Mouse (Mus musculus) kidney, embryonic 14.5 days (tissue): ENCODE data around the gene Mc3r. TPM values are rescaled to one million over a fixed set of nuclear protein-coding genes. Genes with fewer than 3 reads are reported as not detected.

Experiments
- ATAC-seq: fragments of 200-750 bp; cut with Nextera tagmentation; 2 replicates; pipeline ENCODE4 v1.8.0; 2017; ENCODE audit warnings: moderate number of reproducible peaks, mild to moderate bottlenecking, moderate TSS enrichment, moderate library complexity; ENCODE audit not compliant: low FRiP score, low TSS enrichment
- H3K27ac ChIP-seq: fragments of 300-500 bp; sonication (generic); 2 replicates; pipeline ENCODE4 v1.5.1; 2014; ENCODE audit warnings: low read depth, mild to moderate bottlenecking, low read length, moderate library complexity, mixed read lengths
- H3K27me3 ChIP-seq: fragments of 300-500 bp; sonication (generic); 2 replicates; pipeline ENCODE4 v1.6.1; 2014; ENCODE audit warnings: mild to moderate bottlenecking, low read length; ENCODE audit not compliant: control insufficient read depth, insufficient read depth
- H3K36me3 ChIP-seq: fragments of 300-500 bp; sonication (generic); 2 replicates; pipeline ENCODE4 v1.6.1; 2014; ENCODE audit warnings: low read length, mixed read lengths; ENCODE audit not compliant: control insufficient read depth, insufficient read depth
- H3K4me1 ChIP-seq: fragments of 300-500 bp; sonication (generic); 2 replicates; pipeline ENCODE4 v1.6.1; 2014; ENCODE audit warnings: low read length, mixed read lengths; ENCODE audit not compliant: control insufficient read depth, insufficient read depth
- H3K4me2 ChIP-seq: fragments of 300-500 bp; sonication (generic); replicated peaks from 2 replicates; pipeline ENCODE4 v1.6.1; 2014; ENCODE audit warnings: low read depth, mild to moderate bottlenecking, low read length
- H3K4me3 ChIP-seq: fragments of 300-500 bp; sonication (generic); 2 replicates; pipeline ENCODE4 v1.5.1; 2014; ENCODE audit warnings: mild to moderate bottlenecking, low read length
- H3K9ac ChIP-seq: fragments of 300-500 bp; sonication (generic); 2 replicates; pipeline ENCODE4 v1.6.1; 2014; ENCODE audit warnings: low read depth, mild to moderate bottlenecking, low read length, moderate library complexity
- H3K9me3 ChIP-seq: fragments of 300-500 bp; sonication (generic); 2 replicates; pipeline ENCODE4 v1.6.1; 2016; ENCODE audit warnings: low read length; ENCODE audit not compliant: control insufficient read depth
- WGBS: fragments of 180-500 bp; shearing (Covaris S2); extraction: QIAGEN DNeasy Blood & Tissue Kit; methylation state at CpG from one replicate; pipeline ENCODE4 v1.1.7; 2014; 5-methylcytosine and 5-hydroxymethylcytosine counted together
- polyA plus RNA-seq: library from polyadenylated mRNA; unstranded; fragments of >200 nt; fragmentation: Nextera tagmentation; extraction: Ambion mirVana; gene quantifications from 2 replicates; pipeline ENCODE4 v1.2.1, GENCODE M21; 2014

The Mc3r gene
- polyA plus RNA-seq, 1 experiment from 2014 or later = not detected

GRCm38 (mm10) chr2:172263216-172263615 is 14.9 kb downstream of the Mc3r start:
- Histone ChIP-seq H3K36me3 (no peaks in the 10 kb centered on the region), H3K9me3 (no peaks in the 10 kb centered on the region), H3K9ac (no peak overlapping the region), H3K27me3 (no peaks in the 10 kb centered on the region), H3K4me3 (no peak overlapping the region), H3K27ac (no peak overlapping the region), H3K4me2 (no peak overlapping the region), H3K4me1 (no peaks in the 10 kb centered on the region)
- ATAC-seq = no peak
- whole genome bisulfite sequencing = 90% methylated on average over 6 of the region's 6 CpGs

DNA sequence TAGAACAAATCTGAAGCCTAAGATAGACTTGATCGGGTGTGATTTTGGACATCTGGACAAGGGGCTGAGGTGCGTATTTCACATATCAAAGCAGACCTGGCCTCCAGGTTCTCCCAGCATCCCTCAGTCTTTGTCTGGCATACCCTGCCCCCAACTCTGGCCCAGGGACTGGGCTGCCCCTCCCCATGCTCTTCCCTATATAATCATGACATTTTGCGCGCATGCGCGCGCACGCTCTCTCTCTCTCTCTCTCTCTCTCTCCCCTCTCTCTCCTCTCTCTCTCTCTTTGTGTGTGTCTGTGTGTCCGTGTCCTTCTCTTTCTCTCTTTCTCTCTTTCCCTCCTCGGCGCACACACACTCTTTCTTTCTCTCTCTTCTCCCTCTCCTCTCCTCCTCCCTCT is 21.6 kb downstream of the Mc3r start:
- Histone ChIP-seq H3K4me3 (no peak overlapping the region), H3K9ac (no peak overlapping the region), H3K4me1 (no peaks in the 10 kb centered on the region), H3K27me3 (no peaks in the 10 kb centered on the region), H3K36me3 (no peaks in the 10 kb centered on the region), H3K9me3 (no peaks in the 10 kb centered on the region), H3K27ac (no peak overlapping the region), H3K4me2 (no peak overlapping the region)
- no peak for ATAC-seq
- WGBS = 90% methylated on average over 11 of the region's 11 CpGs

- Histone ChIP-seq H3K9ac (no peak overlapping the region), H3K4me1 (no peaks in the 10 kb centered on the region), H3K4me3 (no peak overlapping the region), H3K36me3 (no peaks in the 10 kb centered on the region), H3K27ac (no peak overlapping the region), H3K9me3 (no peaks in the 10 kb centered on the region), H3K27me3 (no peaks in the 10 kb centered on the region), H3K4me2 (no peak overlapping the region)
- ATAC-seq = no peak
- 55% methylated on average over 9 of the region's 9 CpGs for WGBS
Observed at GRCm38 (mm10) chr2:172270485-172270944, 22.2 kb downstream of the Mc3r start.

GRCm38 (mm10) chr2:172270974-172271697 is 22.8 kb downstream of the Mc3r start:
- H3K4me1 ChIP-seq = no peaks in the 10 kb centered on the region
- 73% methylated on average over 12 of the region's 12 CpGs for WGBS
- no peaks in the 10 kb centered on the region for H3K27me3 ChIP-seq
- no peak overlapping the region for H3K4me2 ChIP-seq
- H3K9ac ChIP-seq = no peak overlapping the region
- no peaks in the 10 kb centered on the region for H3K9me3 ChIP-seq
- no peak overlapping the region for H3K4me3 ChIP-seq
- no peak for ATAC-seq
- no peaks in the 10 kb centered on the region for H3K36me3 ChIP-seq
- H3K27ac ChIP-seq = no peak overlapping the region

- Histone ChIP-seq H3K9me3 (no peaks in the 10 kb centered on the region), H3K9ac (no peak overlapping the region), H3K36me3 (no peaks in the 10 kb centered on the region), H3K27ac (no peak overlapping the region), H3K4me2 (no peak overlapping the region), H3K27me3 (no peaks in the 10 kb centered on the region), H3K4me3 (no peak overlapping the region), H3K4me1 (no peaks in the 10 kb centered on the region)
- no peak for ATAC-seq
- 86% methylated on average over 8 of the region's 8 CpGs for WGBS
Observed at GRCm38 (mm10) chr2:172274662-172275061, 26.4 kb downstream of the Mc3r start.

DNA sequence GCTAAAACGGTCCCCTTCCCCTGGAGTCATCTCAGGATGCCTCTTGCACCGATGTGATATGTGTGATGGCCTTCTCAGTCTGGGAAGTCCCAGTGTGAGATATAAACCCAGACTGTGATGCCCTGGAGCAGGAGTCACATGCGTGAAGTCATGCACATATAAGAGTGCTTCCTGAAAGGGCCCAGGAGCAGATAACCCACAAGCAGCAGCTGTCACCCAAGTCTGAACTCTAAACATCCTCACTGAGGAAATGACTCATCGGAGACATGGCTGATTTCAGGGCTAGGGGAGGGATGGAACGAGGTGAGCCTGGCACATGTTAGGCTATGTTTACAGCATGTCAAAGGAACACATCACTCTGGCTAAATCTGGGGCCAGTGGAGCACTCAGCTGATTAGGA is 27.9 kb downstream of the Mc3r start:
- ATAC-seq = no peak
- H3K9me3 ChIP-seq = no peaks in the 10 kb centered on the region
- WGBS = 65% methylated on average over 5 of the region's 5 CpGs

GRCm38 (mm10) chr2:172278979-172279378 is 30.7 kb downstream of the Mc3r start:
- no peaks in the 10 kb centered on the region for H3K4me1 ChIP-seq
- no peaks in the 10 kb centered on the region for H3K36me3 ChIP-seq
- no peak overlapping the region for H3K4me3 ChIP-seq
- H3K27ac ChIP-seq = no peak overlapping the region
- 92% methylated on average over 3 of the region's 3 CpGs for WGBS
- no peak for ATAC-seq
- H3K9ac ChIP-seq = no peak overlapping the region
- H3K9me3 ChIP-seq = no peaks in the 10 kb centered on the region
- no peak overlapping the region for H3K4me2 ChIP-seq
- H3K27me3 ChIP-seq = no peaks in the 10 kb centered on the region

More for the DNA sequence above, 27.9 kb downstream of the Mc3r start:
- Histone ChIP-seq H3K4me3 (no peak overlapping the region), H3K4me1 (no peaks in the 10 kb centered on the region), H3K9ac (no peak overlapping the region), H3K4me2 (no peak overlapping the region), H3K27ac (no peak overlapping the region), H3K27me3 (no peaks in the 10 kb centered on the region), H3K36me3 (no peaks in the 10 kb centered on the region)

GRCm38 (mm10) chr2:172282071-172282710 is 33.9 kb downstream of the Mc3r start:
- Histone ChIP-seq H3K27me3 (no peaks in the 10 kb centered on the region), H3K4me3 (no peak overlapping the region), H3K27ac (no peak overlapping the region), H3K36me3 (no peaks in the 10 kb centered on the region), H3K9ac (no peak overlapping the region), H3K4me1 (no peaks in the 10 kb centered on the region), H3K4me2 (no peak overlapping the region), H3K9me3 (no peaks in the 10 kb centered on the region)
- ATAC-seq = no peak
- 75% methylated on average over 19 of the region's 19 CpGs for WGBS

DNA sequence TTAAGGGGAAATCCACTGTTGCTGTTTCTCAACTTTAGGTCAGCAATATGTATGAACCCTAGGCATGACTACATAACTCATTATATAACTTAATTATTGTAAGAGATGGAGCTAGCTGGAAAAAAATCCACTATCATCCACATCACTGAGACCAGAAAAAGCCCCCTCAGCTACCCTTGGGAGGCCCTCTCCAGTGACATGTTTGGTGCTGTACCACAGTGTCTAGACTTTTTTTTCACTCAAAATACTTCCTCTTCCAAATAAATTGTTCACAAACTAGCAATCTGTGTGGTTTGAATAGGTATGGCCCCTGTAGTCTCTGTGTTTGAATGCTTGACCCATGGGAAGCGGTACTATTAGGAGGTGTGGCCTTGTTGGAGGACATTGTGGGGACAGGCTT is 39.4 kb downstream of the Mc3r start:
- H3K9me3 ChIP-seq = no peaks in the 10 kb centered on the region
- H3K4me1 ChIP-seq = no peaks in the 10 kb centered on the region
- 80% methylated on average over 1 of the region's 1 CpGs for WGBS
- no peak for ATAC-seq
- no peak overlapping the region for H3K27ac ChIP-seq
- H3K4me2 ChIP-seq = no peak overlapping the region
- H3K36me3 ChIP-seq = no peaks in the 10 kb centered on the region
- no peaks in the 10 kb centered on the region for H3K27me3 ChIP-seq
- H3K4me3 ChIP-seq = no peak overlapping the region
- H3K9ac ChIP-seq = no peak overlapping the region
